Mouse (Mus musculus): Measurements from ENCODE around the gene Dctpp1. TPM values are rescaled to one million over a fixed set of nuclear protein-coding genes. Genes with fewer than 3 reads are reported as not detected.

The Dctpp1 gene
- total and polyA plus RNA-seq, 2 experiments from 2014 or later = 102 to 112 TPM

GRCm38 (mm10) chr7:127224616-127225015, 35.9 kb downstream of the Dctpp1 start:
- no peak overlapping the region for H3K27ac ChIP-seq
- no peaks in the 10 kb centered on the region for H3K4me1 ChIP-seq (ENCODE audit: insufficient read depth, low read length)
- 88% methylated on average over 6 of the region's 6 CpGs for WGBS
- TF ChIP-seq CTCF (IDR thresholded peaks at IDR 0.05; ENCODE audit: low read depth) = no peak
- H3K9ac ChIP-seq (replicated peaks; ENCODE audit: low read length) = no peak overlapping the region
- H3K36me3 ChIP-seq (ENCODE audit: insufficient read depth, low read length) = no peaks in the 10 kb centered on the region
- DNase-seq (ENCODE audit: low spot score) (no peak), ATAC-seq (no peak)
- H3K9me3 ChIP-seq (ENCODE audit: low read length) = no peaks in the 10 kb centered on the region
- no peak overlapping the region for H3K4me2 ChIP-seq (ENCODE audit: low read depth, low read length)
- no peaks in the 10 kb centered on the region for H3K27me3 ChIP-seq (ENCODE audit: insufficient read depth, low read length)
- no peak overlapping the region for H3K4me3 ChIP-seq (ENCODE audit: low read length)

- H3K27me3 ChIP-seq (ENCODE audit: insufficient read depth, low read length) = no peaks in the 10 kb centered on the region
- H3K9ac ChIP-seq (replicated peaks; ENCODE audit: low read length) = no peak overlapping the region
- no peak overlapping the region for H3K4me2 ChIP-seq (ENCODE audit: low read depth, low read length)
- no peak for ATAC-seq
- no peak overlapping the region for H3K27ac ChIP-seq
- H3K36me3 ChIP-seq (ENCODE audit: insufficient read depth, low read length) = no peaks in the 10 kb centered on the region
- no peak overlapping the region for H3K4me3 ChIP-seq (ENCODE audit: low read length)
- H3K4me1 ChIP-seq (ENCODE audit: insufficient read depth, low read length) = no peaks in the 10 kb centered on the region
- no peak for DNase-seq (ENCODE audit: low spot score)
- no peaks in the 10 kb centered on the region for H3K9me3 ChIP-seq (ENCODE audit: low read length)
- no peak for TF ChIP-seq CTCF (IDR thresholded peaks at IDR 0.05; ENCODE audit: low read depth)
- WGBS = 90% methylated on average over 6 of the region's 6 CpGs
Measured at GRCm38 (mm10) chr7:127223515-127224478, 36.7 kb downstream of the Dctpp1 start.

- no peaks in the 10 kb centered on the region for H3K27me3 ChIP-seq (ENCODE audit: insufficient read depth, low read length)
- TF ChIP-seq CTCF (IDR thresholded peaks at IDR 0.05; ENCODE audit: low read depth) = no peak
- no peak overlapping the region for H3K9ac ChIP-seq (replicated peaks; ENCODE audit: low read length)
- no peaks in the 10 kb centered on the region for H3K4me1 ChIP-seq (ENCODE audit: insufficient read depth, low read length)
- no peak overlapping the region for H3K4me3 ChIP-seq (ENCODE audit: low read length)
- H3K27ac ChIP-seq = no peak overlapping the region
- ATAC-seq (no peak), DNase-seq (ENCODE audit: low spot score) (no peak)
- no peaks in the 10 kb centered on the region for H3K36me3 ChIP-seq (ENCODE audit: insufficient read depth, low read length)
- no peak overlapping the region for H3K4me2 ChIP-seq (ENCODE audit: low read depth, low read length)
- no peaks in the 10 kb centered on the region for H3K9me3 ChIP-seq (ENCODE audit: low read length)
- WGBS = 97% methylated on average over 3 of the region's 3 CpGs
Measured at GRCm38 (mm10) chr7:127223106-127223505, 37.4 kb downstream of the Dctpp1 start.

- Histone ChIP-seq H3K9me3 (ENCODE audit: low read length) (no peaks in the 10 kb centered on the region), H3K27ac (no peak overlapping the region), H3K4me1 (ENCODE audit: insufficient read depth, low read length) (no peaks in the 10 kb centered on the region), H3K4me3 (ENCODE audit: low read length) (no peak overlapping the region), H3K36me3 (ENCODE audit: insufficient read depth, low read length) (no peaks in the 10 kb centered on the region), H3K9ac (replicated peaks; ENCODE audit: low read length) (no peak overlapping the region), H3K4me2 (ENCODE audit: low read depth, low read length) (no peak overlapping the region), H3K27me3 (ENCODE audit: insufficient read depth, low read length) (no peaks in the 10 kb centered on the region)
- no peak for TF ChIP-seq CTCF (IDR thresholded peaks at IDR 0.05; ENCODE audit: low read depth)
- ATAC-seq (no peak), DNase-seq (ENCODE audit: low spot score) (no peak)
- WGBS = 86% methylated on average over 6 of the region's 6 CpGs
Measured at GRCm38 (mm10) chr7:127220440-127220839, 40.1 kb downstream of the Dctpp1 start.

GRCm38 (mm10) chr7:127218670-127219069, 41.8 kb downstream of the Dctpp1 start:
- H3K27ac ChIP-seq = no peak overlapping the region
- H3K4me3 ChIP-seq (ENCODE audit: low read length) = no peak overlapping the region
- H3K9ac ChIP-seq (replicated peaks; ENCODE audit: low read length) = no peak overlapping the region
- H3K36me3 ChIP-seq (ENCODE audit: insufficient read depth, low read length) = no peaks in the 10 kb centered on the region
- H3K27me3 ChIP-seq (ENCODE audit: insufficient read depth, low read length) = no peaks in the 10 kb centered on the region
- no peak overlapping the region for H3K4me2 ChIP-seq (ENCODE audit: low read depth, low read length)
- ATAC-seq (no peak), DNase-seq (ENCODE audit: low spot score) (no peak)
- no peaks in the 10 kb centered on the region for H3K9me3 ChIP-seq (ENCODE audit: low read length)
- H3K4me1 ChIP-seq (ENCODE audit: insufficient read depth, low read length) = no peaks in the 10 kb centered on the region
- 89% methylated on average over 4 of the region's 4 CpGs for WGBS
- no peak for TF ChIP-seq CTCF (IDR thresholded peaks at IDR 0.05; ENCODE audit: low read depth)

GRCm38 (mm10) chr7:127217901-127218642, 42.4 kb downstream of the Dctpp1 start:
- H3K27ac ChIP-seq = no peak overlapping the region
- ATAC-seq (no peak), DNase-seq (ENCODE audit: low spot score) (no peak)
- H3K4me1 ChIP-seq (ENCODE audit: insufficient read depth, low read length) = no peaks in the 10 kb centered on the region
- H3K4me3 ChIP-seq (ENCODE audit: low read length) = no peak overlapping the region
- WGBS = 86% methylated on average over 10 of the region's 10 CpGs
- H3K4me2 ChIP-seq (ENCODE audit: low read depth, low read length) = no peak overlapping the region
- H3K36me3 ChIP-seq (ENCODE audit: insufficient read depth, low read length) = no peaks in the 10 kb centered on the region
- no peaks in the 10 kb centered on the region for H3K9me3 ChIP-seq (ENCODE audit: low read length)
- H3K27me3 ChIP-seq (ENCODE audit: insufficient read depth, low read length) = no peaks in the 10 kb centered on the region
- TF ChIP-seq CTCF (IDR thresholded peaks at IDR 0.05; ENCODE audit: low read depth) = no peak
- H3K9ac ChIP-seq (replicated peaks; ENCODE audit: low read length) = no peak overlapping the region

All from hindbrain, postnatal 0 days (tissue).